Mouse (Mus musculus): ENCODE results near the gene Prkcq. TPM values are rescaled to one million over a fixed set of nuclear protein-coding genes. Genes with fewer than 3 reads are reported as not detected.
A peak's percentile ranks its signal among the peaks of the same experiment; 100 is the strongest.
"Not testable (repeated sequence)": the region's sequence is repeated elsewhere in the genome, so short reads cannot be mapped to it uniquely, and the experiment has no call there.

The Prkcq gene
- total RNA-seq, 2 experiments from 2014 or later: 50.8 to 51.8 TPM

DNA sequence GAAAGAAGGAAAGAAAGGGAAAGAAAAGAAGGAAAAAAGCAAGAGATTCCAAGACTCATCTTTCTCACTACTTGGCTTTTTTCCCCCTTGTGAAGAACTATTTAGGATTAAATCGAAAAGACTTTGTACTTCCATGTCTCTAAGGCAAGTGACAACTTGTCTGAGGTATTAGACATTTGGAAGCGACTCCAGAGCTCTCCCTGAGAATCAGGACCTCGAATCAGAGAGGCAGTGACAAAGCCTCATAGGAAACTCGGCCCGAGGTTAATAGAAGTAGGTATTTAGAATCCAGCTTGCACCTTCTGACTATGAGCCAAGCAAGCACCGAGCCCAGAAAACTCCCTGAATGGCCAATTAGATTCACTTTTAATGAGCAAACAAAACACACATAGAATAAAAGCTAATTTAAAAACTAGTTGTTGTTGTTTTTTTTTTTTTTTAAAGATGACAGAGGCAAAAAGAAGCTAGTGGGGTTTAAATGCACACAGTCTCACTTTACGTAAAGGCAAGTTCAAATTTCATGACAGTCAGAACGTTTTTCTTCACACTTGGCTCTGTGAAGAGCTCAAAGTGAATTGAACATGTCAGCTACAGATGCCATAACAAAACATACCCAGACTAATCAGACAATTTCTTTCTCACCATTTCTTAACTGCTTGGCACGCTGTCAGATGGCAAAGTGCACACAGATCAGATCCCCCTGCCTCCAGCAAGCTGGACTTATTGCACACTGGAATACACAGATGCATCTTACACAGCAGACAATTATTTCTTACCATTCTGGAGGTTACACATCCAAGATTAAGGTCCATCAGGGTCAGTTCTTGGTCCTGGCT, 119.9 kb downstream of the Prkcq start:
- no peak for DNase-seq

GRCm38 (mm10) chr2:11293144-11293543, 121.2 kb downstream of the Prkcq start:
- DNase-seq: no peak

DNA sequence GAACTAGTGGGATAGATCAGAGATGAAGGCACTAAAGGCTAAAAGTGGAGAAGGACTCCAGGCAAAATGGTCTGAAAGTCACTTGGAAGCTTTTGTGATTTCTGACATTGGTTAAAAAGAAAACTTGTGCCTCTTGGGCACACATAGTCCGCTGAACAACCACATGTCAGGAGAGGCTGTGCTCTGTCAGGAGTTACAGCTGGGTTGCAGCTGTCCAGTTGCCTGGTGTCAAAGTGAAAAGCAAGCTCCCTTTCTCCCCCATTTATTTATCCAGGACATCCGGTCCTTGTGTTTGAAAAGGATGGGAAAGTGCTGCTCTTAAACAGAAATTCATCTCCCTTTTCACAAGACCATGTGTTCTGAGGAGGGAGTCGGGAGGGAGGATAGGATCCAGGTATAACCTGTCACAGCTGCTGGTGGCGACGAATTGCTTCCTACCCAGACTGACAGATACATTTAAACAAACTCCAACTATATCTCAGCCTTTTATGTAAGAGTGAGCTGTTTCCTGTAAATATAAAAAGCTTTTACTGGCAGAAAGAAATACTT, 122.8 kb downstream of the Prkcq start:
- DNase-seq: no peak

GRCm38 (mm10) chr2:11298811-11299210, 126.9 kb downstream of the Prkcq start:
- DNase-seq: no peak

GRCm38 (mm10) chr2:11299366-11299765, 127.5 kb downstream of the Prkcq start:
- no peak for DNase-seq

DNA sequence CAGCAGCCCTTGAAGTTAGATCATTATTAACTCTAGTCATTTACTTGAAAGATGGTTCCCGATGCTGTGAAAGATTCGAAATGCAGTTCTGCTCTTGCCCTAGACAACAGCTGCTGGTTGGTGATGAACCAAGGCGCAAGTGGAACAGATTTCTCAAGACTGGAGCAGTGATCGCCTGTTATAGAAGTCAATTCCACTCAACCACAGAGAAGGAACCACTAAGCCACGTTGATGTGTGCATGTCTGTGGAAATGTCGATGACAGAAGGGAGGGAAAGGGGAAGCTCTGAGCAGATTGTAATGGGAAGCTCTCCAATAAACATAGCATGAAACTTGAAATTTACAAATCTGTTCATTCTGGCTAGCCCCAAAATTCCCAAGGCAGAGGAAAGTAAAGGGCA, 128.5 kb downstream of the Prkcq start:
- no peak for DNase-seq

DNA sequence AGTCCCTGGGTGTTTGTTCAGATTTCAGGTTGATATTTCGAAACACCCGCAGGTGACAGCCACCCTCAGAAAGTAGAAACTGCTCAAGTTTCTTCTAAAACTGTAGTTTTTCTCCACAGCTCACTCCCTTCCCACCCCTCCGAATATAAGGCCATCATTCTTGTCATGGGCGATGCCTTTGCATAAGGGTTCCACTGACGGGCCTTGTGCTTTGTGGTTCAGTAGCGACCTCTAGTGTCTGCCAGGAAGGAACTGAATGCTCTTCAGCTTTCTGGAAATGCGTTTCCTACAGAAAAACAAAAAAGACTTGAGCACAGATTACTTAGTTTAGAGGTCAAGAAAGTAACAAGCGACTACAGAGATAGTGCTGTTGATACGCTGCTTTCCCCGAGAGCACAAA, 148.3 kb downstream of the Prkcq start:
- no peak for DNase-seq

DNA sequence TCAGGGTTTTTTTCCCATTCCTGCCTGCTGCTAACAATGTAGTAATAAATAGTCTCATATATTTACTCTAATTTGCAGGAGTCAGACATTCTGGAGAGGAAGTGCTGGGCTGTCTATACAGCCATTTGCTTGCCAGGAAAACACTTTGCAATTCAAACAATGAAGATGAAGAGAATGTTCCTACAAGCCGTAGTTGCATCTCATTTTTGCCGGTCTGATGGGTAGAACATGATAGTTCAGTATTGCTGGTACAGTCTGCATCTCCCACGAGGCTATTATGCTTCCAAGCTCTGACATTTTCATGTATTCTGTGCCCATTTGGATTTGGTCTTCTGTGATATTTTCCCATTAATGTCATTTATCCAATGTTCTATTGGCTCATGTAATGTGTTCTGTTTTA, 150.5 kb downstream of the Prkcq start:
- DNase-seq: no peak

DNA sequence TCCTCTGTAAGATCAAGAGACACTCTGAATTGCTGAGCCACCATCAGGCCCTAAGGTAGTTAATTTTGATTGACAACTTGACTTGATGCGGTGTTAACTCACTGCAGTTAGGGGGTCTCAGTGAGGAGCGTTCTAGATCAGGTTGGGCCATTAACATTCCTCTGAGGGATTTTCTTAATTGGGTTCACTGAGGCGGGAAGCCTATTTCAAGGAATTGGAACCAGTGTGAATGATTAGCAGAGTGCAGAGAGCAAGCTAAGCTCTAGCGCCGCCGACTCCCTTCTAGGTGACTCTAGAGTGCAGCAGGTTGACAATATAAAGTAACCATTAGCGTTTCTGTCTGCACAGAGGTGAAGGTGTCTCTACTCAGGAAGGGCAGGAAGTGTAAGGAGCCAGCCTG, 155.4 kb downstream of the Prkcq start:
- no peak for DNase-seq

DNA sequence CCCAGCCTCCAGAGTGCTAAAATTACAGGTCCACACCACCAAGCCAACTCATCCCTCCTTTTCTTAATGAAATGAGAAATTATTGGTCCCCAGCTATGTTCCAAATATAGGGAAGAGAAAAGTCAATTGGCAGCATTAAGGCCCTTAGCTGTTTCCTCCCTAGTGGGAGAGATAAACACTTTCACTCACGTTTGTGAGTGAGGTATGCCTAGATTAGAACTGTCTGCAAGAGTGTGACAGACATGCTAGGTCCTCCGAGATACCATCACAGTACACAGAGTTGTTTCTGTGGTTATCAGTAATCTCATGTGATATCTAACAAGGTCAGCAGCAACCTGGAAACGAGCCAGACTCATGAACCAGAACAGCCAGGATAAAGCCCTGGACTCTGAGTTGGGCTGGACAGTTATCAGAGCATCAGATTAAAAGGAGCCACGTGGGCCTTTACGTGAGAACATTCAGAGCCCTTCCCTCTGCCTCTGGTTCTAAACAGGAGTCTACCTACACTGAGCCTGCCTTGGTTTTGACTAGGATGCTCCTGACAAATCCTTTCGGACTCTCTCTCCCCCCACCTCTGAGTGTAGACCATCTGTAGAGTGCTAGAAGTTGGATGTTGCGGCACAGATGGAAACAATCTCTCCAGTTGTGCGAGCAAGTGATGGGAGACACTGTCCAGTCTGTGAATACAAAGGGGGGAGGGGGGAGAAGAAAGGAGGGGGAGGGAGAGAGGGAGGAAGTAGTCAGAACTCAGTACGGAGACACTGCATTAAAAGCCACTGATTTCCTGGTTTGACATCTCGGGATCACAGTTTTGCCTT, 157.7 kb downstream of the Prkcq start:
- no peak for DNase-seq

GRCm38 (mm10) chr2:11331528-11332446, 159.9 kb downstream of the Prkcq start:
- DNase-seq: peak; percentile 10

- no peak for DNase-seq
These were observed 160.6 kb downstream of the Prkcq start for GRCm38 (mm10) chr2:11332469-11332868.

GRCm38 (mm10) chr2:11333301-11334017, 161.6 kb downstream of the Prkcq start:
- DNase-seq: no peak

- no peak for DNase-seq
These were observed 164.4 kb downstream of the Prkcq start for GRCm38 (mm10) chr2:11336320-11336719.

DNA sequence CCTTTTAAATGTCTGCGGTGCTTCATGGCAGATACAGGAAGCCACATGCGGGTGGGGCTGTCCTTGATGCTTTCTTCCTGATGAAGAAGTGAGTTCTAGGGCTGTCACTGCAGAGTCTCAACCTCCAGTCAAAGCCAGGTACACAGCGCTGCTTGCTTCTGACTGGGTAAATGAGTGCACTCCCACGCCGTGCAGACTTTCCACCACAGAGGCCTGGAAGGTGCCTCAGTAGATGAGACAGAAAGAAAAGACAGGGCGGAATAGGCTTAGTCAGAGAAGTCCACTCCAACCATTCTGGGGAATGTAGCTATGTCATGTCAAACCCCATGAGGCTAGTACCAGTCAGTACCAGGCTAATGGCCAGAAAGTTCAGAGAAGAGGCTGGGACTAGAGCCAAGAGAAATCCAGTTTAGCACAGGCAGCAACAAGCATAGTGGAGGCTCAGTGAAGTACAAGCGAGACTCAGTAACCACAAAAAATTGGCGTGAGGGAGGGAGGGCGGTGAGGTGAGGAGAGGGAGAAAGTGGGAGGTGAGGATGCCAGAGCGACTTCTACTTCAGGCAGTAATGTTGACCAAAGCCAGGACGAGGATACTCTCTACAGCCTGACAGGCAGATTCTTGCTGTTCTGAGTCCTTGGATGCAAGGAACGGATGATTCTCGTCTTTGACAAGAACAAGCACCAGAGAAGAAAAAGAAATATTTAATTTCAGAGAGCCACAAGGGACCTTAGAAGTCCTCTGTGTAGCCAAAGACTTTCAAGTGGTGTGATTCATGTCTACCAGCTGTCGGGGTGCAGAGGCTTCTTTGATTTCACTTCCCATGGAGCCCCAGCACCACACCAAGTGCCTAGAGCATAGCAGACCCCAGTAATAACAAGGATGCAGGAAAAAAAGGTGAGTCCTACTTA, 167.3 kb downstream of the Prkcq start:
- peak; percentile 8 for DNase-seq

- no peak for DNase-seq
These were observed 172.8 kb downstream of the Prkcq start for GRCm38 (mm10) chr2:11344691-11345090.

DNA sequence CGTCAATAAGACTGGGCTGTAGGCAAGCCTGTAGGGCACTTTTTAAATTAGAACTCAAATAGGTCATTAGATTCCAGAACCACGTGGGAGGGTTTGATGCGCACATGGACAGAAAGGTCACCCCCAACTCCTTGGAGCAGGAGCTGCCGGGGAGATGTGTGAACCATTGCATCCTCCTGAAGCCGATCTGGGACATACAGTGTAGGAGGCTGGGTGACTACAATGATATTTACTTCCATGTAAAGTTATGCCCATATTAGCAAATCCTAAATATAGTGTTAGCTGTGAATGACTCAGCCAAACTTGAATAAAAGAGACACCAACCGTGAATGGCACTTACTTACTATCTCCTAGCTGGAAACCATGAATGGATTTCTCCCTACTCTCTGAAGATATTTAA, 174.5 kb downstream of the Prkcq start:
- DNase-seq: not testable (repeated sequence)

DNA sequence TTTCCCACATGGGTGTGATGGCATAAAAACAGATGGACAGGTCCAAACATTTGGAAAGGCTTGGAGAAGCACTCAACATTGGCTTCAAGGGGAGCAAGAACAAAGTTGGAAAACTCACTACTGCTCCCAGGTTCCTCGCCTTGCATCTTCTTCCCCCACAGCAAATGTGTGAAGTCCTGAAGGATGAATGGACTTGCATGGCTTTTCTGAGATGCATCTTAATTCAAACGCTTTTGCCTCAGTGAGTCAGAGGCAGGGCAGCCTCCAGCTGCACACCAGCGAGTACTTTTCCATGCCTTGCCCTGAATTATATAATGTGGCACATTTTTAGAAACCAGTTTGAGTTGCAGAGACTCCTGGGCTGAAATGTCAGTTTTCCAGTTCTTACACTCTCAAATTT, 175.9 kb downstream of the Prkcq start:
- no peak for DNase-seq
